Mouse (Mus musculus): ENCODE measurements around the gene Gm20458. TPM values are rescaled to one million over a fixed set of nuclear protein-coding genes. Genes with fewer than 3 reads are reported as not detected.

The Gm20458 gene
- polyA plus RNA-seq, 1 experiment from 2014 or later = 8.3 TPM

DNA sequence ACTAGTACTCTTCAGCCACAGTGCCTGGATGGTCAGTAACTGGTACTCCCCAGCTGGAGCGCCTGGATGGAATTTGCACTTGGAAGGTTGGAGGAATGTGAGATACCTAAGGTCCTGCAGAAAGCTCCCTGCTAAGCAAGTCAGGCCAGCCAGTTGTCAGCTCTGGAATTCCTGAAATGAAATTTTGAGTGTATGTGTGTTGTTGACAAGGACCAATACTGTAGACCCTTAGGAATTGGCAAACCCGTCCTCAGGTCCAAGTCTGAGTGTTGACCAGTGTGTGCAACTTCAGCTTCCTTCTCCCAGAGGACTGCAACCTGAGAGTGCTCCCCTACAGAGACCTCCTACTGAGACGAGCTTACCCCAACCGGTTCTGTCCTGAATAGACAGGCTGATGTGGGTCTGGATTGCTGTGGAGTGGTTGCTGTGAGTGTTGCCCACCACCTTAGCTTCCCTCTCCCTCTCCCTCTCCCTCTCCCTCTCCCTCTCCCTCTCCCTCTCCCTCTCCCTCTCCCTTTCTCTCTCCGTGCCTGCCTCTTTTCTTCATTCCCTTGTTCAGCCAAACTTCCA lies 49.9 kb downstream of the Gm20458 start:
- no peaks in the 10 kb centered on the region for H3K9me3 ChIP-seq
- H3K27ac ChIP-seq = no peak overlapping the region
- H3K4me1 ChIP-seq = no peaks in the 10 kb centered on the region
- no peak overlapping the region for H3K4me3 ChIP-seq
- no peak for ATAC-seq (ENCODE audit: insufficient number of reproducible peaks, insufficient read depth, low FRiP score, low TSS enrichment, low read depth)
- no peak overlapping the region for H3K9ac ChIP-seq
- peaks cover 24% of the 10 kb centered on the region for H3K36me3 ChIP-seq
- 31% methylated on average over 5 of the region's 5 CpGs for WGBS
- H3K4me2 ChIP-seq = no peak overlapping the region
- no peaks in the 10 kb centered on the region for H3K27me3 ChIP-seq

DNA sequence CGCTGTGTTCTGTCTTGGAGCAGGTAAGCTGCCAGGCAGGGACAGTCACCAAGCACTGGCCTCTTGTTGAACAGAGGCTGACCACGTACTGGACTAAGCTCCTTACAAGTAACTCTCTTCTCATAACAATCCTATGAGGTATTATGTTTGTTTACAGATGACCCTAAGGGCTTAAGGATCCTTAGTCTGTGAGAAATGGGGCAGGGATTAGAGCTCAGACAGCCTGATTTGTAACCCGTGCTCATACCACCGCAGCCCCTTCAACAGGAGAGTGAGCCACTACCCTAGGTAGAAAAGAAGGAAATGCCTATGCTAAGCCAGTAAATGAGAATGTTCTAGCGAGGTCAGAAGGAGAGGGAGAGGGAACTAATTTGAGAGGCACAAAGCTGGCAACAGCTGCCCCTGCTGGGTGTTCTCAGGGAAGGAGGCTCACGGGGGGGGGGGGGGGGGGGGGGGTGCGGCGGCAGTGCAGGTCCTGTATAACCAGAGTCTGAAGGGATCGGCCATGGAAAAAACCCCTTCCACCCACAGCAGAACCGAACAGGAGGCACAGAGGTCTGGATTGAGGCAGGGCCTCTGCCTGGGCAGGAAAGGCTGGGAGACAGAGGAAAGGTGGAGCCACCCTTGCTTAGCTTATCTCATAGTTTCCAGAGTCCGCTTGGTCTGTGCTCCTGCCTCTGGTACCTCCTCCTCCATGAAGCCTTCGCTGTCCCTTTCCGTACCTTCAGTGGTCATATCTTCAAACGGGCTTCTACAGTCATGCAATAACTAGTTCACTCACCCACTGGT lies 51.5 kb downstream of the Gm20458 start:
- H3K4me1 ChIP-seq = no peaks in the 10 kb centered on the region
- H3K27me3 ChIP-seq = no peaks in the 10 kb centered on the region
- no peak overlapping the region for H3K4me2 ChIP-seq
- no peak for ATAC-seq (ENCODE audit: insufficient number of reproducible peaks, insufficient read depth, low FRiP score, low TSS enrichment, low read depth)
- WGBS = 61% methylated on average over 11 of the region's 14 CpGs
- peaks cover 8% of the 10 kb centered on the region; the same call in 1 of the 2 replicates for H3K36me3 ChIP-seq
- H3K4me3 ChIP-seq = no peak overlapping the region
- H3K9me3 ChIP-seq = no peaks in the 10 kb centered on the region
- H3K27ac ChIP-seq = no peak overlapping the region
- no peak overlapping the region for H3K9ac ChIP-seq

DNA sequence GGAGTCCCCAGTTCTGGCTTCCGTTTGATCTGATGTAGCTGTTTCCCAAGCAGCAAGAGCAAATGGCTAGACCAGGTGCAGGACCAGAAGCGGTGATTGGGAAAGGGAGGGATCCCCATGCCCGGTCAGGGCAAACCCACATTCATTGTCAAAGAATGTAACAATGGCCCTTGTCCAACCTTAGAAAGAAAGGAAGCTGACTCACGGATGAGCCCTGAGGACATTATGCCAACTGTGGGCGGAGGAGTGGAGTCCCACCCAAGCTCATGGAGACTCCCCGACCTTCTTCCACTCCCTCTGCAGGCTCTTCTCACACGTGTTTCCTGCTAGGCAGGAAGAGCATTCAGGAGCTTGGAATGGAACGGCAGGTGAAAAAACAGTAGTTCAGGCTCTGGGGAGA lies 52.6 kb downstream of the Gm20458 start:
- no peaks in the 10 kb centered on the region for H3K27me3 ChIP-seq
- H3K4me3 ChIP-seq = no peak overlapping the region
- no peaks in the 10 kb centered on the region for H3K9me3 ChIP-seq
- no peak overlapping the region for H3K4me2 ChIP-seq
- H3K36me3 ChIP-seq = 0 out of 2 replicates have a peak, but pooled peaks cover 3% of the 10 kb centered on the region
- H3K4me1 ChIP-seq = 0 out of 2 replicates have a peak, but pooled peaks cover 4% of the 10 kb centered on the region
- H3K27ac ChIP-seq = no peak overlapping the region
- ATAC-seq (ENCODE audit: insufficient number of reproducible peaks, insufficient read depth, low FRiP score, low TSS enrichment, low read depth) = no peak
- WGBS = 71% methylated on average over 8 of the region's 8 CpGs
- H3K9ac ChIP-seq = no peak overlapping the region

DNA sequence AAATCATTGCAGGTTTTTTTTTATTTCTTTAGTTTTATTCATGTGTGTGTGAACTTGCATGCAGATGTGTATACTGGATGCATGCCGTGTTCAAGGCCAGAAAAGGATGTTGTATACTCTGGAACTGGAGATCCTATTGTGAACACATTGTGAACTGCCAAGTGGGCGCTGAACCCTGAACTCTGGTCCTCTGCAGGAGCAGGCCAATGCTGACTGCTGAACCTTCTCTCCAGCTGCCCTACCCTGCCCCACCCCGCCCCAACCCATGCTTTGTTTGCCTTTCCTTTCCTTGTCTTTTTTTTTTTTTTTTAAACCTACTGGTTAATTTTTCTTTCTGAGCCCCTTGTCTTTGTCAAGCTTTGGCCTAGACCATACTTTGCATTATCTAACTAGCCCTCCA lies 54.1 kb downstream of the Gm20458 start:
- WGBS = 90% methylated on average over 3 of the region's 3 CpGs
- no peak overlapping the region for H3K4me2 ChIP-seq
- ATAC-seq (ENCODE audit: insufficient number of reproducible peaks, insufficient read depth, low FRiP score, low TSS enrichment, low read depth) = no peak
- H3K4me1 ChIP-seq = 0 out of 2 replicates have a peak, but pooled peaks cover 6% of the 10 kb centered on the region
- H3K9ac ChIP-seq = no peak overlapping the region
- H3K27ac ChIP-seq = no peak overlapping the region
- H3K9me3 ChIP-seq = no peaks in the 10 kb centered on the region
- no peak overlapping the region for H3K4me3 ChIP-seq
- H3K27me3 ChIP-seq = no peaks in the 10 kb centered on the region
- no peaks in the 10 kb centered on the region for H3K36me3 ChIP-seq

DNA sequence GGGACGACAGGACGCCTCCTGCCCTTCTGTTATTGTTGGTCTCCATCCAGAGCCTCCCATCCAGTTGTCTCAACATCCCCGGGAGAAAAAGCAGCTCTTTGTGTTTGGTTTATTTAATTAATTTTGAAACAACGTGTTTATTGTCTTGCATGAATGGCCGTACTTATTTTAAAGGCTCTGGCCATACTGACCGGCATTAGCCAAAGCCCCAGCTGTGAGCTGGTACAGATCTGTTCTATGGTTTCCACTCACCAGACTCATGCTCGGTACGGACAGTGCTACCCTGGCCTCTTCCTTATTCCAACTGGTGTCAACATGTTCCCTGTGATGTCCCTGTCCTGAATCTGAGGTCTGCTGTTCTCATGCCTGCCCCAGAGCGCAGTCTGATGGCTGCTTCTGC lies 55.1 kb downstream of the Gm20458 start:
- no peak overlapping the region for H3K9ac ChIP-seq
- no peaks in the 10 kb centered on the region for H3K9me3 ChIP-seq
- 0 out of 2 replicates have a peak overlapping the region, but pooled peaks have one; percentile 7 for H3K27ac ChIP-seq
- peaks cover 11% of the 10 kb centered on the region; the same call in 1 of the 2 replicates for H3K4me1 ChIP-seq
- no peaks in the 10 kb centered on the region for H3K27me3 ChIP-seq
- H3K4me2 ChIP-seq = no peak overlapping the region
- H3K36me3 ChIP-seq = no peaks in the 10 kb centered on the region
- WGBS = 75% methylated on average over 9 of the region's 9 CpGs
- H3K4me3 ChIP-seq = no peak overlapping the region
- ATAC-seq (ENCODE audit: insufficient number of reproducible peaks, insufficient read depth, low FRiP score, low TSS enrichment, low read depth) = no peak

DNA sequence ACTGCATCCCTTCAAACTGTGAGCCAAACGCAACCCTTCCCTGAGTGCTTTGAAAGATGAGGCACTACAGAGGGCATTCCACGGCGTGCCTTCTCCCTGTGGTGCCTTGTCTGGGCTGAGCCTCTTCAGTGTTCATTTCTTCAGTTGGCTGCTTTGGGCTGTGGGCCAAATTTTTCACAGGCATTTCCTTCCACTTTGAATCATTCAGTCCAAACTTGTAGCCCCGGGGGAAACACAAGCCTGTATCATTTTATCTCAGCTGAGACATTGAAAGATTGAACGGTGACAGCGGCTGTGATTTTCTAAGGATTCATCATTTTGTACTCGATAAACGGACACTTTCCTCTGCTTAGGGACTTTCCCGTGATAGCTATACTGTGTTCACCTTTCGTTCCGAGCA lies 55.8 kb downstream of the Gm20458 start:
- Histone ChIP-seq H3K27me3 (no peaks in the 10 kb centered on the region), H3K9ac (no peak overlapping the region), H3K4me1 (peaks cover 16% of the 10 kb centered on the region), H3K36me3 (no peaks in the 10 kb centered on the region), H3K4me3 (no peak overlapping the region), H3K27ac (0 out of 2 replicates have a peak overlapping the region, but pooled peaks have one; percentile 7), H3K9me3 (no peaks in the 10 kb centered on the region), H3K4me2 (no peak overlapping the region)
- 74% methylated on average over 11 of the region's 11 CpGs for WGBS
- ATAC-seq (ENCODE audit: insufficient number of reproducible peaks, insufficient read depth, low FRiP score, low TSS enrichment, low read depth) = peak; percentile 49; the same call in 1 of the 2 replicates

DNA sequence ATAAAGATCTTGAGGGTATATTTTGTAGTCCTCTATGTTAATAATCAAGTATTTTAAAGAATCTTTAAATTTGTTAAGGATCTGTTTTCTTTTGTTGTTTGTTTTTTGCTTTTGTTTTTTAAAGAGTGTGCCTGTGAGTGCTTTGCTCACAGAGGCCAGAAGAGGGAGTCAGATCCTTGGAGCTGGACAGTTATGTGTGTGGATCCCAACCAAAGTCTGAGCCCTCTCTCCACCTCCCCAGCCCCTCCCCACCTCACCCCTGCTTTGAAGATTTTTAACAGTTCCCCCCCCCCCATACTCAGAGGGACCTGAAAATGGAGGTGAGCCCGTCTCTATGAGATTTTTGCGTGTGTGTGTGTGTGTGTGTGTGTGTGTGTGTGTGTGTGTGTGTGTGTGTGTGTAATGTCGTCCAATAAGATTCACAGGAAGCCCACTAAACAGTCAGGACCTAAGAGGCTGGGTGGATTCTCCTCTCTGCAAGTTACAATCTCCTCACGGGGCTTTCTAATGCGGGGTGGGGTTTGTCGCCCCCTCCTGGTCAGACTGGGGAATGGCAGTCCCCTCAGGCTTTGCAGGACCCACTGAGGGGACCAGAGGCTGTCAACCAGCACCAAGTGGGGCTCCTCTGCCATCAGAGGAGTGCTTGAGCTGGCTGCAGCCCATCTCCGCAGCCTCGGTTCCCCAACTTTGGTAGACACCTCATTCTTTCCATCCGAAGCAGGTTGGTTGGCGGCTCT lies 56.9 kb downstream of the Gm20458 start:
- Histone ChIP-seq H3K27me3 (no peaks in the 10 kb centered on the region), H3K36me3 (no peaks in the 10 kb centered on the region), H3K4me3 (no peak overlapping the region), H3K4me2 (no peak overlapping the region), H3K9ac (no peak overlapping the region), H3K27ac (no peak overlapping the region; the same call in 1 of the 2 replicates), H3K9me3 (no peaks in the 10 kb centered on the region), H3K4me1 (peaks cover 25% of the 10 kb centered on the region)
- 41% methylated on average over 10 of the region's 10 CpGs for WGBS
- no peak for ATAC-seq (ENCODE audit: insufficient number of reproducible peaks, insufficient read depth, low FRiP score, low TSS enrichment, low read depth)

DNA sequence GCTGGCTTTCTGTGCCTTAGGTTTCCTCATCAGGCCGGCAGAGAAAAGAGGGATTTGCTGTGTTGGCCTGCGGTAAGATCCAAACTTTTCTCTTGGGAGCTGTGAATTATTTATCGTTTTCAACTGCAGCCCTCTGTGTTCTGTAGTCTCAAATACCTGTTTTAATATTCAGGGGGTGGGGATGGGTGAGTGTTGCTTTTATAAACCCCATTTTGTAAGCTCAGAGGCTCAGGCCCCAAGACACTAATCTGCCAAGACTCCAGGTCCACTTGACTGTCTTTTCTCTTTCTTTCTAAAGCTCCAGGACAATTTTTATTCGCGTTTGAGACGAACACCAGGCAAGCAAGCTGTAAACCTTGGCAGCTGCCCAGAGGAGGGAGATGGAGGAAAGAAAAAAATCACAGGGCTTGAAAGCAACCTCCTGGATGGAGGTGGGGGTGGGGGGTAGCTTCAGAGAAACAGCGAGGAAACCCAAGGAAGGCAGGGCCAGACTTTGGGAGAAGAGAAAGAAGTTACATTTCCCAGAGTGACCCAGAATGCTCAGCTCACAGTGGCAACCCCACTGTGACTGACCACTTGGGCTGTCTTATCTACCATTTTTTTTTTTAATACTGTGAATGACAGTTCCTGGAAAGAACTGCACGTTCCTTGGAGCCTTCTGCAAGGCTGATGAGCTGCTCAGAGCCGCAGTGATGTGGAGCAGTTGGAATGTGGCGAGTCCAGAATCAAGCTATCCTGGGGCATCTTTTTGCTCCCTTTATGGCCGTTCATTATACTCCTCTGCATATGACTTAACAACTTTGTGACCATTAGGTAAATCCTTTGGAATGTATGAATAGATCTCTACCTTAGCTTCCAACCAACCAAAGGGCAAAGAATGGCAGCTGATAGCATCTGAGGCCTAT lies 57.8 kb downstream of the Gm20458 start:
- no peak for ATAC-seq (ENCODE audit: insufficient number of reproducible peaks, insufficient read depth, low FRiP score, low TSS enrichment, low read depth)
- H3K4me2 ChIP-seq = no peak overlapping the region
- no peak overlapping the region for H3K9ac ChIP-seq
- WGBS = 55% methylated on average over 11 of the region's 11 CpGs
- H3K4me3 ChIP-seq = no peak overlapping the region
- H3K27me3 ChIP-seq = no peaks in the 10 kb centered on the region
- H3K4me1 ChIP-seq = peaks cover 25% of the 10 kb centered on the region
- H3K9me3 ChIP-seq = peaks cover 5% of the 10 kb centered on the region; the same call in 1 of the 2 replicates
- H3K27ac ChIP-seq = no peak overlapping the region; the same call in 1 of the 2 replicates
- no peaks in the 10 kb centered on the region for H3K36me3 ChIP-seq

DNA sequence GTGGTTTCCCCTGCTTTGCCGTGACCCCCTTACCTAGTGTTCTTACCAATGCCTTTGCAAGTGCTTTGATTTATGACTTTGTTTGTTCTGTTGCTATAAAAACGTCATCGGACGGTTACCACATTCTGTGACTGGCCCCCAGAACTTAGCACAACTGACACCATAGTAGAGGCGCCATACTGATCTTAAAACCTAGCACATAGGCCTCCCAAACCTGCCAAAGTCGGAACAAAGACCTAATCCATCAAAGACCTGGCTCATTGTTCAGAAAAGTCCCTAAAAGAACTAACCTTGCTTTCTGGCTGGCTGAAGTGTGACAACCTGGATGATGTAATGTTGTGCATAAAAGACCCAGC lies 58.4 kb downstream of the Gm20458 start:
- Histone ChIP-seq H3K36me3 (no peaks in the 10 kb centered on the region), H3K4me2 (no peak overlapping the region), H3K9ac (no peak overlapping the region), H3K4me1 (peaks cover 25% of the 10 kb centered on the region), H3K27me3 (no peaks in the 10 kb centered on the region), H3K4me3 (no peak overlapping the region), H3K27ac (no peak overlapping the region), H3K9me3 (peaks cover 5% of the 10 kb centered on the region; the same call in 1 of the 2 replicates)
- no peak for ATAC-seq (ENCODE audit: insufficient number of reproducible peaks, insufficient read depth, low FRiP score, low TSS enrichment, low read depth)
- 73% methylated on average over 6 of the region's 6 CpGs for WGBS

DNA sequence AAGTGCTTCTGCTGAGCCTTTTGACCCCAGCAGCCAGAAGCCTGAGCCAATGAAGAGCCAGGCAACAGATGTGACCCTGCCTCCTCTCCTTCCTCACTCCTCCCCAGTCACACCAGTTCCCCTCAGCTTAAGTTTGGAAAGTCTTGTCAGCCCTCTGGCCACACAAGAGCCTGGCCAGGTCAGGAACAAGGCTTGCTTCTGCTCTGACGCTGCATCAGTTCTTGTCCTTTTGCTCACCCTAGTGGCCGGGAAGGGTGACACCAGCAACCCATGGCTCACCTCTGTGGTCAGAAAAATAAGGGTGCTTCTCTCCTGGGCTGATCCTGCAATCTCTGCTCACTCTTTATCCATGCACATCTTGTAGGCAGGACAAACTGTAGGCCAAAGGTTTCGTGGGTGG lies 60.0 kb downstream of the Gm20458 start:
- Histone ChIP-seq H3K4me3 (no peak overlapping the region), H3K4me2 (no peak overlapping the region), H3K9me3 (peaks cover 9% of the 10 kb centered on the region; the same call in 1 of the 2 replicates), H3K27me3 (no peaks in the 10 kb centered on the region), H3K4me1 (peaks cover 25% of the 10 kb centered on the region), H3K9ac (peak overlapping the region; percentile 21; the same call in 1 of the 2 replicates), H3K27ac (no peak overlapping the region), H3K36me3 (no peaks in the 10 kb centered on the region)
- WGBS = 17% methylated on average over 3 of the region's 3 CpGs
- no peak for ATAC-seq (ENCODE audit: insufficient number of reproducible peaks, insufficient read depth, low FRiP score, low TSS enrichment, low read depth)

DNA sequence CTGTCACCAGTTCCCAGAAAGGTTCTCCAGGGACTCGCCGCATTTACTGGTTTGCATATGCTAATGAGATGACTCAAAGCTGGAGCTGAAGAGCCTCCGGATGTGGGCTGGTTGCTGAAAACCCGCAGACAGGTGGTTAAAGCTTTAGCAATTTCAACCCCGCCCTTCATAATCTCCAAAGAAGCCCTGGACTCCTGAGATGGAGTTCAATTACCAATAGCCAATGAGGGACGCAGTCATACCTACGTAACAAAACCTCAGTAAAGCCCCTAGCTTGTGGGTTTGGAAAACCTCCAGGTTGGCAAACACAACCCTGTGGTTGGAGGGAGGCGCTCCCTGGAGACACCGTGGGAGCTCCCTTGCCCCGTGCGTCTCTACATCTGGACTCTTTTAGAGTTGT lies 61.1 kb downstream of the Gm20458 start:
- Histone ChIP-seq H3K4me3 (peak overlapping the region; percentile 20; the same call in 1 of the 2 replicates), H3K27me3 (no peaks in the 10 kb centered on the region), H3K9ac (no peak overlapping the region), H3K36me3 (no peaks in the 10 kb centered on the region), H3K4me1 (peaks cover 25% of the 10 kb centered on the region), H3K27ac (peak overlapping the region; percentile 78), H3K4me2 (peak overlapping the region; percentile 43), H3K9me3 (peaks cover 14% of the 10 kb centered on the region; the same call in 1 of the 2 replicates)
- peak; percentile 83 for ATAC-seq (ENCODE audit: insufficient number of reproducible peaks, insufficient read depth, low FRiP score, low TSS enrichment, low read depth)
- WGBS = 8% methylated on average over 11 of the region's 11 CpGs
